Mouse (Mus musculus): ENCODE measurements around the gene Ccnc.

Gene Ccnc

GRCm38 (mm10) chr4:21727615-21728165, at the start of gene Ccnc:
TSS of gene Ccnc (plus strand) at chr4:21727701.
- DNase-seq (ENCODE audit: extremely low spot score, low read depth, low spot score): peak; percentile 54

- no peak for DNase-seq (ENCODE audit: extremely low spot score, low read depth, low spot score)
Observed at GRCm38 (mm10) chr4:21678101-21678974, 49.2 kb upstream of the Ccnc start.

- no peak for DNase-seq (ENCODE audit: extremely low spot score, low read depth, low spot score)
Observed at GRCm38 (mm10) chr4:21678975-21679623, 48.4 kb upstream of the Ccnc start.

- DNase-seq (ENCODE audit: extremely low spot score, low read depth, low spot score): no peak
Observed at GRCm38 (mm10) chr4:21679624-21680480, 47.6 kb upstream of the Ccnc start.

GRCm38 (mm10) chr4:21680971-21681370, 46.5 kb upstream of the Ccnc start:
- DNase-seq (ENCODE audit: extremely low spot score, low read depth, low spot score): no peak

- DNase-seq (ENCODE audit: extremely low spot score, low read depth, low spot score): no peak
Observed at GRCm38 (mm10) chr4:21682421-21683150, 44.9 kb upstream of the Ccnc start.

- no peak for DNase-seq (ENCODE audit: extremely low spot score, low read depth, low spot score)
Observed at GRCm38 (mm10) chr4:21684341-21684970, 43.0 kb upstream of the Ccnc start.

- DNase-seq (ENCODE audit: extremely low spot score, low read depth, low spot score): no peak
Observed at GRCm38 (mm10) chr4:21685595-21686091, 41.9 kb upstream of the Ccnc start, which contains the start of gene Prdm13. TSS of gene Prdm13 (minus strand) at chr4:21685963.

- DNase-seq (ENCODE audit: extremely low spot score, low read depth, low spot score): no peak
Observed at GRCm38 (mm10) chr4:21686416-21686815, 41.1 kb upstream of the Ccnc start.

- no peak for DNase-seq (ENCODE audit: extremely low spot score, low read depth, low spot score)
Observed at GRCm38 (mm10) chr4:21686934-21687333, 40.6 kb upstream of the Ccnc start.

GRCm38 (mm10) chr4:21687783-21688702, 39.5 kb upstream of the Ccnc start:
- DNase-seq (ENCODE audit: extremely low spot score, low read depth, low spot score): no peak

- no peak for DNase-seq (ENCODE audit: extremely low spot score, low read depth, low spot score)
Observed at GRCm38 (mm10) chr4:21688703-21689200, 38.7 kb upstream of the Ccnc start.

GRCm38 (mm10) chr4:21689492-21689941, 38.0 kb upstream of the Ccnc start:
- no peak for DNase-seq (ENCODE audit: extremely low spot score, low read depth, low spot score)

GRCm38 (mm10) chr4:21690221-21690620, 37.3 kb upstream of the Ccnc start:
- DNase-seq (ENCODE audit: extremely low spot score, low read depth, low spot score): no peak

- no peak for DNase-seq (ENCODE audit: extremely low spot score, low read depth, low spot score)
Observed at GRCm38 (mm10) chr4:21695638-21696254, 31.8 kb upstream of the Ccnc start.

- DNase-seq (ENCODE audit: extremely low spot score, low read depth, low spot score): no peak
Observed at GRCm38 (mm10) chr4:21705046-21705445, 22.5 kb upstream of the Ccnc start.

- peak; percentile 66 for DNase-seq (ENCODE audit: extremely low spot score, low read depth, low spot score)
Observed at GRCm38 (mm10) chr4:21712147-21712546, 15.4 kb upstream of the Ccnc start.

Measured in hindlimb bud, embryonic 11.5 days (tissue).